Mouse (Mus musculus) T-helper 17 cell (primary cell): ENCODE measurements at regions not wholly inside any gene's neighbourhood (a gene's known extent, or its start where the extent isn't known, plus 50 kb on each side); places are given as distances from the start of the nearest gene placed in this dataset.

Experiments
- in situ Hi-C, 2 experiments: fragments of 300-600 bp; cut with MboI, MseI; formaldehyde crosslinking; loops; 1 replicate in 1 of 2; 2 replicates in 1 of 2; pipeline ENCODE4 v1.15.1; 2025; ENCODE audit warnings: high pct_unique_total_duplicates in 2 of 2

- in situ Hi-C loops, result loop anchor here in 1 of 2 experiments (10.0 kb wide), 1 partner anchor 55 kb away; no protein-coding TSS in a partner anchor
Observed at GRCm38 (mm10) chr3:72149685-72150084, 818.0 kb downstream of the Sis start.
